Mouse (Mus musculus): Measurements from ENCODE around the gene Iapp. TPM values are rescaled to one million over a fixed set of nuclear protein-coding genes. Genes with fewer than 3 reads are reported as not detected.

The Iapp gene
- not detected in 2 replicates for polyA plus RNA-seq (2015; fragmentation: Nextera tagmentation; extraction: Ambion mirVana)

DNA sequence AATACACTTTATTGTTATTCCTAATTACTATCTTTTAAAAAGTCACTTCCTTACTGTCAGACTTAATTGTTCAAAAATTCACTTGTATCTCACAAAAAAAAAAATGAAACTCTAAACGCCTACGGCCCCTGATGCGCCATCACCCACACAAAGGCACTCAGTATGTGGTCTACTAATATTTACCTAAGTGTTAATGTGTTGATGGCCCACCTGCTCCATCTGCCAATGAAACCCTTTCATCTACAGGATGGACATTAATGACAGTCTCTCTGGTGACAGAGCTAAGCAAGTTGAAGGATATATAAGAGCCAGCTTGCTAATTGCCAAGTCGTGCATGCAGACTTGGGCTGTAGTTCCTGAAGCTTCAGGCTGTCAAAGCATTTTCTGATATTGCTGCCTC lies at the start of gene Iapp:
Iapp (plus strand) TSS at position 326 of the 400 bp plus-strand sequence.

DNA sequence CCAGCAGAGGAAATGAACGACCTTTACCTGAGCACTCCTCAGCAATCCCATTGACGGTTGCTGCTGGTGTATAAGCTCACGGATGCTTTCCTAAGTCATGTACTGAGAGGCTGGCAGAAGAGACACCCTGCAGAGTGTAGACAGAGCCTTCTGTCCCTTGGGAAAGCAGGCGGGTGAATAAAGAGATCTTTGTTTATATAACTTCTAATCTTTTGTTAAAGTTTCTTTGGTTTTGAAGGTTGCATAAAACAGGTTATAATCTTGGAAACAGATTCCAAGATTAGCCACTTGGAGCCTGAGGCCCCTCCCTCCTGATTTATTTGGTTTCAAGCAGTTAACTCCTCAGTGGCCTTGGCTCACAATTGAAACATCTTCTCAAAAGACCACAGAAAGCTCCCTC lies 24.7 kb downstream of the Iapp start, which contains the start of gene Slco1a5:
Slco1a5 (minus strand) TSS at position 101 of the 400 bp plus-strand sequence.

DNA sequence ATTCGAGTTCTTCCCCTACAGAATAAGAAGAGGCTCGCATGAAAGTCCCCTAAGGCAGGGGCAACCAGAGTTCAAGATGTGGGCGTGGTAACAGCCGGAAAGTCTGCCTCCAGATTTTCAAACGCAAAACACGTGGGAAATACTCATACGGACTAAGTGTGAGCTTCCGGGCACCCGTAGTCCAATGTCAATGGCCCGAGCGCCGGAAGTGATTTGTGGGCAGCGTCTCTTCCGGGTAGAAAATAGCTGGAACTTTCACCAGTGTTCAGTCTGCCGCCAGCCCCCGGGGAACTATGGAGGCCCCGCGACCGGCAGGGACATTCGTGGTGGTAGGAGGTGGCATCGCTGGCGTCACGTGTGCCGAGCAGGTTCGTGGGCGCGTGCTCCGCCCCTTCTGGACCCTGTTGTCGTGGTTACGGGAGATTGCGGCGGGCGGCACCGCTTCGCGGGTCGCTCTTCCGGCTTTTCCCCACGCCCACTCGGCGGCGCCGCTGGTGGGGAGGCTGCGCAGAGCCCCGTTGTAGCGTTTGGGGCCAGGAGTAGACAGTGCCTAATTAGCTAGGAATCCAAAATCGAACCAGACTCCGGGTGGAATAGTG lies 47.3 kb downstream of the Iapp start, which contains the start of gene Pyroxd1:
Pyroxd1 (plus strand) TSS at position 215 of the 599 bp plus-strand sequence.

Other genes with a start within 250 kb of the Iapp start
- gene Slco1a6, start 89.9 kb upstream of the Iapp start, polyA plus RNA-seq (2015; fragmentation: Nextera tagmentation; extraction: Ambion mirVana), result 0.39 TPM in 1 of 2 replicates, not detected in the other
- gene Slco1a5, start 24.6 kb downstream of the Iapp start, polyA plus RNA-seq (2015; fragmentation: Nextera tagmentation; extraction: Ambion mirVana), result 0.23 and 0.49 TPM in 2 replicates
- gene Pyroxd1, start 47.2 kb downstream of the Iapp start, polyA plus RNA-seq (2015; fragmentation: Nextera tagmentation; extraction: Ambion mirVana), result 15.4 and 16.8 TPM in 2 replicates
- 13.9 and 15.2 TPM in 2 replicates for gene Recql, start 88.7 kb downstream of the Iapp start, polyA plus RNA-seq (2015; fragmentation: Nextera tagmentation; extraction: Ambion mirVana)
- gene Golt1b, start 88.8 kb downstream of the Iapp start, polyA plus RNA-seq (2015; fragmentation: Nextera tagmentation; extraction: Ambion mirVana), result 54.7 and 56.4 TPM in 2 replicates
- gene Spx, start 115.0 kb downstream of the Iapp start, polyA plus RNA-seq (2015; fragmentation: Nextera tagmentation; extraction: Ambion mirVana), result 1.1 and 1.2 TPM in 2 replicates
- gene Gys2, start 174.7 kb downstream of the Iapp start, polyA plus RNA-seq (2015; fragmentation: Nextera tagmentation; extraction: Ambion mirVana), result 0.25 and 0.36 TPM in 2 replicates
- 774 and 778 TPM in 2 replicates for gene Ldhb, start 209.5 kb downstream of the Iapp start, polyA plus RNA-seq (2015; fragmentation: Nextera tagmentation; extraction: Ambion mirVana)